Mouse (Mus musculus) right cerebral cortex, postnatal 36 days (tissue): ENCODE measurements around the gene Tspan32.

Experiments
- DNase-seq, 2 experiments: peaks; one replicate each; pipeline ENCODE4 v3.0.0; 2022; ENCODE audit warnings: low spot score in 2 of 2, mixed read lengths in 1 of 2

Gene Tspan32

GRCm38 (mm10) chr7:143004727-143005343, at the start of gene Tspan32:
TSS of gene Tspan32 (plus strand) at chr7:143005046.
- DNase-seq, result no peak

- no peak for DNase-seq
These were observed 48.8 kb upstream of the Tspan32 start for GRCm38 (mm10) chr7:142956018-142956417.

- DNase-seq, result no peak
These were observed 46.0 kb upstream of the Tspan32 start for GRCm38 (mm10) chr7:142958817-142959216.

- no peak for DNase-seq
These were observed 45.1 kb upstream of the Tspan32 start for GRCm38 (mm10) chr7:142959752-142960151.

- no peak for DNase-seq
These were observed 37.4 kb upstream of the Tspan32 start for GRCm38 (mm10) chr7:142967414-142967883.

- DNase-seq, result peak; percentile 43 to 59
These were observed 36.7 kb upstream of the Tspan32 start for GRCm38 (mm10) chr7:142967884-142968808.

- no peak for DNase-seq
These were observed 35.9 kb upstream of the Tspan32 start, which contains the start of gene Ascl2 for GRCm38 (mm10) chr7:142968809-142969511. TSS of gene Ascl2 (minus strand) at chr7:142969264.

- no peak for DNase-seq
These were observed 22.9 kb upstream of the Tspan32 start for GRCm38 (mm10) chr7:142981908-142982307.

- no peak for DNase-seq
These were observed 19.7 kb upstream of the Tspan32 start for GRCm38 (mm10) chr7:142985146-142985545.

GRCm38 (mm10) chr7:142987718-142988117, 17.1 kb upstream of the Tspan32 start:
- DNase-seq, result no peak

GRCm38 (mm10) chr7:142995004-142995403, 9.8 kb upstream of the Tspan32 start:
- no peak for DNase-seq

- no peak for DNase-seq
These were observed 9.1 kb upstream of the Tspan32 start for GRCm38 (mm10) chr7:142995630-142996338.

GRCm38 (mm10) chr7:142996998-142997397, 7.8 kb upstream of the Tspan32 start:
- DNase-seq, result no peak

GRCm38 (mm10) chr7:142997403-142998150, 7.3 kb upstream of the Tspan32 start:
- no peak for DNase-seq

- DNase-seq, result no peak
These were observed 2.2 kb upstream of the Tspan32 start for GRCm38 (mm10) chr7:143002679-143003078.

- no peak for DNase-seq
These were observed 674 bp downstream of the Tspan32 start for GRCm38 (mm10) chr7:143005344-143006096.

- DNase-seq, result no peak
These were observed 1.4 kb downstream of the Tspan32 start for GRCm38 (mm10) chr7:143006097-143006755.

- DNase-seq, result no peak
These were observed 2.1 kb downstream of the Tspan32 start for GRCm38 (mm10) chr7:143006756-143007598.
